Mouse (Mus musculus): ENCODE data around the gene Rps21. TPM values are rescaled to one million over a fixed set of nuclear protein-coding genes. Genes with fewer than 3 reads are reported as not detected.

Rps21 gene
- polyA plus RNA-seq, 1 experiment: 703 TPM

- Histone ChIP-seq H3K4me1 (ENCODE audit: control insufficient read depth, insufficient read depth, low read length) (peaks cover 9% of the 10 kb centered on the region), H3K4me3 (ENCODE audit: control insufficient read depth, low read depth, low read length) (no peak overlapping the region), H3K27me3 (ENCODE audit: control insufficient read depth, insufficient read depth, low read length) (no peaks in the 10 kb centered on the region), H3K36me3 (ENCODE audit: control insufficient read depth, insufficient read depth, low read length) (no peaks in the 10 kb centered on the region), H3K27ac (ENCODE audit: control insufficient read depth, insufficient read depth, low read depth, low read length) (no peak overlapping the region)
- TF ChIP-seq CTCF (IDR thresholded peaks at IDR 0.05; ENCODE audit: control insufficient read depth, insufficient read depth, insufficient replicate concordance, low read depth, low read length) (no peak), POLR2A (IDR thresholded peaks at IDR 0.05; ENCODE audit: control insufficient read depth, low read depth, low read length) (no peak)
Observed at GRCm38 (mm10) chr2:180271804-180272395, 14.7 kb downstream of the Rps21 start.

- Histone ChIP-seq H3K27me3 (ENCODE audit: control insufficient read depth, insufficient read depth, low read length) (no peaks in the 10 kb centered on the region), H3K27ac (ENCODE audit: control insufficient read depth, insufficient read depth, low read depth, low read length) (peak overlapping the region; percentile 73), H3K4me1 (ENCODE audit: control insufficient read depth, insufficient read depth, low read length) (peaks cover 9% of the 10 kb centered on the region), H3K36me3 (ENCODE audit: control insufficient read depth, insufficient read depth, low read length) (no peaks in the 10 kb centered on the region), H3K4me3 (ENCODE audit: control insufficient read depth, low read depth, low read length) (peak overlapping the region; percentile 85)
- TF ChIP-seq CTCF (IDR thresholded peaks at IDR 0.05; ENCODE audit: control insufficient read depth, insufficient read depth, insufficient replicate concordance, low read depth, low read length) (no peak), POLR2A (IDR thresholded peaks at IDR 0.05; ENCODE audit: control insufficient read depth, low read depth, low read length) (no peak)
Observed at GRCm38 (mm10) chr2:180272884-180273321, 15.7 kb downstream of the Rps21 start.

- Histone ChIP-seq H3K4me3 (ENCODE audit: control insufficient read depth, low read depth, low read length) (peak within 1 kb of the TSS; percentile 85), H3K36me3 (ENCODE audit: control insufficient read depth, insufficient read depth, low read length) (no peaks in the 10 kb centered on the region), H3K27ac (ENCODE audit: control insufficient read depth, insufficient read depth, low read depth, low read length) (peak within 1 kb of the TSS; percentile 73), H3K4me1 (ENCODE audit: control insufficient read depth, insufficient read depth, low read length) (peaks cover 9% of the 10 kb centered on the region), H3K27me3 (ENCODE audit: control insufficient read depth, insufficient read depth, low read length) (no peaks in the 10 kb centered on the region)
- TF ChIP-seq POLR2A (IDR thresholded peaks at IDR 0.05; ENCODE audit: control insufficient read depth, low read depth, low read length): peak; percentile 27; the same call in 1 of the 2 replicates
- no peak for TF ChIP-seq CTCF (IDR thresholded peaks at IDR 0.05; ENCODE audit: control insufficient read depth, insufficient read depth, insufficient replicate concordance, low read depth, low read length)
Observed at GRCm38 (mm10) chr2:180273394-180274244, 16.4 kb downstream of the Rps21 start, which contains the start of gene Cables2. Gene Cables2, minus strand, starts transcription at chr2:180273496.

GRCm38 (mm10) chr2:180274523-180274922 lies 17.3 kb downstream of the Rps21 start:
- TF ChIP-seq CTCF (IDR thresholded peaks at IDR 0.05; ENCODE audit: control insufficient read depth, insufficient read depth, insufficient replicate concordance, low read depth, low read length): no peak
- no peak for TF ChIP-seq POLR2A (IDR thresholded peaks at IDR 0.05; ENCODE audit: control insufficient read depth, low read depth, low read length)
- peaks cover 9% of the 10 kb centered on the region for H3K4me1 ChIP-seq (ENCODE audit: control insufficient read depth, insufficient read depth, low read length)

GRCm38 (mm10) chr2:180275836-180276235 lies 18.7 kb downstream of the Rps21 start:
- peak; percentile 74; the same call in 1 of the 2 replicates for TF ChIP-seq CTCF (IDR thresholded peaks at IDR 0.05; ENCODE audit: control insufficient read depth, insufficient read depth, insufficient replicate concordance, low read depth, low read length)
- no peak for TF ChIP-seq POLR2A (IDR thresholded peaks at IDR 0.05; ENCODE audit: control insufficient read depth, low read depth, low read length)
- Histone ChIP-seq H3K27ac (ENCODE audit: control insufficient read depth, insufficient read depth, low read depth, low read length) (no peak overlapping the region), H3K4me1 (ENCODE audit: control insufficient read depth, insufficient read depth, low read length) (peaks cover 9% of the 10 kb centered on the region), H3K27me3 (ENCODE audit: control insufficient read depth, insufficient read depth, low read length) (no peaks in the 10 kb centered on the region), H3K4me3 (ENCODE audit: control insufficient read depth, low read depth, low read length) (no peak overlapping the region), H3K36me3 (ENCODE audit: control insufficient read depth, insufficient read depth, low read length) (no peaks in the 10 kb centered on the region)

More at GRCm38 (mm10) chr2:180274523-180274922, 17.3 kb downstream of the Rps21 start:
- no peaks in the 10 kb centered on the region for H3K27me3 ChIP-seq (ENCODE audit: control insufficient read depth, insufficient read depth, low read length)
- no peak overlapping the region for H3K4me3 ChIP-seq (ENCODE audit: control insufficient read depth, low read depth, low read length)
- no peak overlapping the region for H3K27ac ChIP-seq (ENCODE audit: control insufficient read depth, insufficient read depth, low read depth, low read length)
- no peaks in the 10 kb centered on the region for H3K36me3 ChIP-seq (ENCODE audit: control insufficient read depth, insufficient read depth, low read length)

GRCm38 (mm10) chr2:180276385-180276784 lies 19.2 kb downstream of the Rps21 start:
- no peaks in the 10 kb centered on the region for H3K36me3 ChIP-seq (ENCODE audit: control insufficient read depth, insufficient read depth, low read length)

GRCm38 (mm10) chr2:180276851-180277259 lies 19.7 kb downstream of the Rps21 start:
- H3K27ac ChIP-seq (ENCODE audit: control insufficient read depth, insufficient read depth, low read depth, low read length): no peak overlapping the region
- peaks cover 9% of the 10 kb centered on the region for H3K4me1 ChIP-seq (ENCODE audit: control insufficient read depth, insufficient read depth, low read length)
- TF ChIP-seq POLR2A (IDR thresholded peaks at IDR 0.05; ENCODE audit: control insufficient read depth, low read depth, low read length): no peak
- no peak for TF ChIP-seq CTCF (IDR thresholded peaks at IDR 0.05; ENCODE audit: control insufficient read depth, insufficient read depth, insufficient replicate concordance, low read depth, low read length)
- no peak overlapping the region for H3K4me3 ChIP-seq (ENCODE audit: control insufficient read depth, low read depth, low read length)
- no peaks in the 10 kb centered on the region for H3K27me3 ChIP-seq (ENCODE audit: control insufficient read depth, insufficient read depth, low read length)
- H3K36me3 ChIP-seq (ENCODE audit: control insufficient read depth, insufficient read depth, low read length): no peaks in the 10 kb centered on the region

More at GRCm38 (mm10) chr2:180276385-180276784, 19.2 kb downstream of the Rps21 start:
- H3K27ac ChIP-seq (ENCODE audit: control insufficient read depth, insufficient read depth, low read depth, low read length): no peak overlapping the region
- no peak overlapping the region for H3K4me3 ChIP-seq (ENCODE audit: control insufficient read depth, low read depth, low read length)
- no peaks in the 10 kb centered on the region for H3K27me3 ChIP-seq (ENCODE audit: control insufficient read depth, insufficient read depth, low read length)
- no peak for TF ChIP-seq CTCF (IDR thresholded peaks at IDR 0.05; ENCODE audit: control insufficient read depth, insufficient read depth, insufficient replicate concordance, low read depth, low read length)
- TF ChIP-seq POLR2A (IDR thresholded peaks at IDR 0.05; ENCODE audit: control insufficient read depth, low read depth, low read length): no peak
- peaks cover 9% of the 10 kb centered on the region for H3K4me1 ChIP-seq (ENCODE audit: control insufficient read depth, insufficient read depth, low read length)

Measured in testis, adult 2 months (tissue).